Mouse (Mus musculus): Measurements from ENCODE around the gene Npcd. TPM values are rescaled to one million over a fixed set of nuclear protein-coding genes. Genes with fewer than 3 reads are reported as not detected.

The Npcd gene
- polyA plus RNA-seq, 2 experiments: 0.99 to 1.7 TPM

DNA sequence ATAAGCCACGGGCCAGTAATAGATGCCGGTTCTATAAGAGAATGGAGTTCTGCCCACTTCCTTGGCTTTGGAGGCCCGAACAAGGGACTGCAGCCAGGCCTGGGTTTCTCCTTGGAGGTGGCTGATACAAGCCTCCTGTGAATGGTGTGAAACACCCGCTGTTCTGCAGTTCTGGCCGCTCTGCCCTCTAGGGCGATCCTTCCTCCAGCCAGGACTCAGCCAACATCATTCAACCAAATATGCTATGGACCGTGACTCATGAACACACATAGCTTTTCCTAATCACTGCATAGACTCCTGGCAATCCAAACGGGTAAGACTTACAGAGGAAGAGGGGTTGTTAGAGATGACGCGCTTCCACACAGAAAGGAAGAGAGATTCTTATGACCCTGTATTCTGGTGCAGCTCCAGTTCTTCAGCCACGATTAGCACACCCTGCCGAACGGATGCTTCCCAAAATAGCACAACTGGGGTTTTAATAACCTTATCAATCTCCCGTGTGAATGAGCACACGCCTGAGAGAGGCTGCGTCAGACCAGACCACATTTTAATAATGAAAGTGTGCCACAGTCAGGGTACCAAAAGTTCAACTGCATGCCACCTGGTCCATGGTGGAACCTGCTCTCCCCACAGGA is 66.6 kb downstream of the Npcd start:
- no peak for TF ChIP-seq POLR2A (IDR thresholded peaks at IDR 0.05; ENCODE audit: borderline replicate concordance, extremely low read depth, insufficient read depth, insufficient read length)
- Histone ChIP-seq H3K9me3 (ENCODE audit: control insufficient read depth, low read length) (no peaks in the 10 kb centered on the region), H3K4me3 (replicated peaks; ENCODE audit: low read length) (no peak overlapping the region), H3K4me2 (replicated peaks; ENCODE audit: low read depth, low read length, severe bottlenecking) (no peak overlapping the region), H3K4me1 (ENCODE audit: control insufficient read depth, insufficient read depth, low read length) (peaks cover 9% of the 10 kb centered on the region), H3K27me3 (ENCODE audit: control insufficient read depth, insufficient read depth, low read length) (no peaks in the 10 kb centered on the region), H3K36me3 (ENCODE audit: control insufficient read depth, insufficient read depth, low read length) (peaks cover 27% of the 10 kb centered on the region), H3K9ac (ENCODE audit: low read depth, low read length, severe bottlenecking) (no peak overlapping the region), H3K27ac (replicated peaks; ENCODE audit: low read depth, low read length) (no peak overlapping the region)
- DNase-seq (ENCODE audit: low spot score): no peak
- WGBS: 78% methylated on average over 16 of the region's 16 CpGs
- ATAC-seq (ENCODE audit: low FRiP score, low read depth): no peak

DNA sequence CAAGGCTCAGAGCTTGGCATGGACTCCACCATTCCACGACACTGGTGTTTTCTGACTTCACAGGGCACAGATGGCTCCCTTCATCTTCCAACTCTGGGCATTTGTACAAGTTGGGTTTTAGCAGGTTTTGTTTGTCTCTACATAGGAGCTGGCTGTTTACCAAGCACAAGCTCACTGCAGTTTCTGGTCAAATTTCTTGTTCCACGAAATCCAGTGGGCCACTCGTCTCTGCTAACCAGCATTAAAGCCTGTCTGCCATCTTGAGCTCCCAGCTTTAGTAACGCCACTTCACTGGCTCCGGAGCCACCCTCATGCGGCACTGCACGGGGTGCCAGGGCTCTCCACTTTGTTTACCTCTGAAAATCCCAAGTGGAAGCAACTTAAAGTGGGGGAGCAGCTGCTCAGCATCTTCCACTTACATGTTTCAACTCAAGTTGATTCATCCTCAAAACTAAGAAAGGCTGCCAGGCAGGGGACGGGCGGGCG is 67.4 kb downstream of the Npcd start:
- WGBS: 85% methylated on average over 10 of the region's 10 CpGs

DNA sequence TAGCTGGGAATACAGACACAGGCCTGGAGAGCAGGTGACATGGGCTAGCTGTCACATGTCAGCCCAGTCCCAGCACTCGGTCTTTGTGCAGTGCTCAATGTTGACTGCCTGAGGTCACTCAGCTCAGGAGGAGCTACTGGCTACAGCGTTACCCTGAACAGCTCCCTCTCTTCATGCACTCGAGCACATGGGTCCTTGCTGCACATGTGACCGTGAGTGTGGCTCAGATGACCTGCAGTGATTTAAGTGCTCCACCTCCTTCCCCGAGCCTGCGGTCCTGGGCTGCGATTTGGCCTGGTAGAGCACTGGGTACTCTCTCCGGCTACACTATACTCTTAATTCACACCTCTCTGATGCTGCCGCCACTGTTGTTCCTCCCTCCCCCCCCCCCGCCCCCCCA is 67.9 kb downstream of the Npcd start:
- Histone ChIP-seq H3K27me3 (ENCODE audit: control insufficient read depth, insufficient read depth, low read length) (no peaks in the 10 kb centered on the region), H3K9ac (ENCODE audit: low read depth, low read length, severe bottlenecking) (no peak overlapping the region), H3K27ac (replicated peaks; ENCODE audit: low read depth, low read length) (no peak overlapping the region), H3K4me2 (replicated peaks; ENCODE audit: low read depth, low read length, severe bottlenecking) (no peak overlapping the region), H3K4me1 (ENCODE audit: control insufficient read depth, insufficient read depth, low read length) (peaks cover 9% of the 10 kb centered on the region), H3K9me3 (ENCODE audit: control insufficient read depth, low read length) (no peaks in the 10 kb centered on the region), H3K4me3 (replicated peaks; ENCODE audit: low read length) (no peak overlapping the region), H3K36me3 (ENCODE audit: control insufficient read depth, insufficient read depth, low read length) (peaks cover 38% of the 10 kb centered on the region)
- DNase-seq (ENCODE audit: low spot score): no peak
- no peak for ATAC-seq (ENCODE audit: low FRiP score, low read depth)
- WGBS: 61% methylated on average over 9 of the region's 10 CpGs
- TF ChIP-seq POLR2A (IDR thresholded peaks at IDR 0.05; ENCODE audit: borderline replicate concordance, extremely low read depth, insufficient read depth, insufficient read length): no peak

More for the DNA sequence above, 67.4 kb downstream of the Npcd start:
- Histone ChIP-seq H3K4me2 (replicated peaks; ENCODE audit: low read depth, low read length, severe bottlenecking) (no peak overlapping the region), H3K4me1 (ENCODE audit: control insufficient read depth, insufficient read depth, low read length) (peaks cover 9% of the 10 kb centered on the region), H3K36me3 (ENCODE audit: control insufficient read depth, insufficient read depth, low read length) (peaks cover 35% of the 10 kb centered on the region), H3K9me3 (ENCODE audit: control insufficient read depth, low read length) (no peaks in the 10 kb centered on the region), H3K9ac (ENCODE audit: low read depth, low read length, severe bottlenecking) (no peak overlapping the region), H3K4me3 (replicated peaks; ENCODE audit: low read length) (no peak overlapping the region), H3K27me3 (ENCODE audit: control insufficient read depth, insufficient read depth, low read length) (no peaks in the 10 kb centered on the region), H3K27ac (replicated peaks; ENCODE audit: low read depth, low read length) (no peak overlapping the region)
- no peak for TF ChIP-seq POLR2A (IDR thresholded peaks at IDR 0.05; ENCODE audit: borderline replicate concordance, extremely low read depth, insufficient read depth, insufficient read length)
- no peak for DNase-seq (ENCODE audit: low spot score)
- ATAC-seq (ENCODE audit: low FRiP score, low read depth): no peak

DNA sequence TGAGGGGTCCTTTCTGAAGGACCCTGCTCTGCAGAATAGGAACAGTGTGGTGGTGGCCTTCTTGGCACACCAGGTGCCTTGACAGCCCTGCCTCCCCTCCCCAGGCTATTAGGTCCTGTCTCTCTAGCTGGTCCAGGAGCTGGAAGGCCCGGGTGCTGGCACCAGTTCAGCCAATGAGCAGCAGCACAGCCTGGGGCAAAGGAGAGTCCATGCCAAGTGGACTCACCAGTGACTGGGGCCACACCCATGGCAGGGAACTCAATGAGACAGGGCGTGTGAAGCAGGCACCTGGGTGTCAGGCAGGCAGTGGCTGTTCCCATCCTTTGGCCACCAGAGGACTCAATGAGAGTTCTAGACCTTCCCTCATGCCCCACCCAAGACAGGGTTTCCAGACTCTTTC is 68.7 kb downstream of the Npcd start:
- H3K4me1 ChIP-seq (ENCODE audit: control insufficient read depth, insufficient read depth, low read length): 0 out of 2 replicates have a peak, but pooled peaks cover under 1% of the 10 kb centered on the region
- 85% methylated on average over 2 of the region's 2 CpGs for WGBS
- no peaks in the 10 kb centered on the region for H3K27me3 ChIP-seq (ENCODE audit: control insufficient read depth, insufficient read depth, low read length)
- no peak overlapping the region for H3K27ac ChIP-seq (replicated peaks; ENCODE audit: low read depth, low read length)
- no peak overlapping the region for H3K4me2 ChIP-seq (replicated peaks; ENCODE audit: low read depth, low read length, severe bottlenecking)
- no peak for DNase-seq (ENCODE audit: low spot score)
- H3K9me3 ChIP-seq (ENCODE audit: control insufficient read depth, low read length): no peaks in the 10 kb centered on the region
- no peak overlapping the region for H3K9ac ChIP-seq (ENCODE audit: low read depth, low read length, severe bottlenecking)
- H3K4me3 ChIP-seq (replicated peaks; ENCODE audit: low read length): no peak overlapping the region
- peaks cover 40% of the 10 kb centered on the region for H3K36me3 ChIP-seq (ENCODE audit: control insufficient read depth, insufficient read depth, low read length)
- no peak for TF ChIP-seq POLR2A (IDR thresholded peaks at IDR 0.05; ENCODE audit: borderline replicate concordance, extremely low read depth, insufficient read depth, insufficient read length)
- no peak for ATAC-seq (ENCODE audit: low FRiP score, low read depth)

DNA sequence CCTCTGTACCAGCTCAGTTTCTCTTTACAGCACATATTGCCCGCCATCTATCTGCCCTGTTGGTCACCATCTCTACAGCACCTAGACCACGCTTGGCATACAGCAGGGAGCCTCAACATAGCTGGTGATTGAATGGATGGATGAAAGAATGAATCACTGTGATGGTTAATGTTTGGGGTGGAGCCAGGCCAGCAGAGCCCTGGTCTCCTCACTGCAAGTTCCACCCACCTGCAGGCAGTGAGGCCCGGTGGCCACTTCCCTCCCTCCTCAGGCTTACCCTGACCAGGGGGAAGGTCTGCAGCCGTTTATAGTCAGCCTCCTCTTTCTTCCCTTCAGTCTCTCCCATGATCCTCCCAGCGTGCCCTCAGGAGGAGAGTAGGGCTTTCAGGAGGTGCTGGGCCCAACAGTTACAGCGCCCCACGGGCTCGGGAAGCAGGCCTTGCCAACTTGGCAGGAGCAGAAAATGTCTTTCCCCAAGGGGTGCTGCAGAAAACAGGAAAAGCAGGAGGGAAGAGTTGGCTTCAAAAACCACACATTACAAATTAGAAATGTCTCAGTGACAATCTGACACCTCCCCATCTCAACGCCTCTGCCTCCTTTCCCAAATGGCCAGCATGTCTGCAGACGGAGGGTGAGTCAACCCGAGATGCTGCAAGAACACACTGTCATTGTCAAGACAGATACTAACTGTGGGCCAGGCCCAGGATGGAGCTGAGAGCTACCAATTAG is 69.3 kb downstream of the Npcd start:
- 72% methylated on average over 11 of the region's 11 CpGs for WGBS

More for the DNA sequence above, 69.3 kb downstream of the Npcd start:
- TF ChIP-seq POLR2A (IDR thresholded peaks at IDR 0.05; ENCODE audit: borderline replicate concordance, extremely low read depth, insufficient read depth, insufficient read length): no peak
- no peak overlapping the region for H3K4me3 ChIP-seq (replicated peaks; ENCODE audit: low read length)
- no peaks in the 10 kb centered on the region for H3K4me1 ChIP-seq (ENCODE audit: control insufficient read depth, insufficient read depth, low read length)
- H3K9ac ChIP-seq (ENCODE audit: low read depth, low read length, severe bottlenecking): no peak overlapping the region
- DNase-seq (ENCODE audit: low spot score) (no peak), ATAC-seq (ENCODE audit: low FRiP score, low read depth) (no peak)
- no peaks in the 10 kb centered on the region for H3K27me3 ChIP-seq (ENCODE audit: control insufficient read depth, insufficient read depth, low read length)
- no peak overlapping the region for H3K27ac ChIP-seq (replicated peaks; ENCODE audit: low read depth, low read length)
- peaks cover 40% of the 10 kb centered on the region for H3K36me3 ChIP-seq (ENCODE audit: control insufficient read depth, insufficient read depth, low read length)
- H3K9me3 ChIP-seq (ENCODE audit: control insufficient read depth, low read length): no peaks in the 10 kb centered on the region
- H3K4me2 ChIP-seq (replicated peaks; ENCODE audit: low read depth, low read length, severe bottlenecking): no peak overlapping the region
